Mouse (Mus musculus): ENCODE results near the gene Arhgap23.

GRCm38 (mm10) chr11:97439935-97440334 lies 24.6 kb downstream of the Arhgap23 start:
- TF ChIP-seq POLR2A (IDR thresholded peaks at IDR 0.05; ENCODE audit: low read depth, low read length) = no peak
- TF ChIP-seq CTCF (conservative IDR thresholded peaks at IDR 0.05 in 1 of 2, IDR thresholded peaks at IDR 0.05 in 1 of 2; ENCODE audit: low read depth in 2 of 2, low read length in 2 of 2) = no peak
- TF ChIP-seq USF2 (conservative IDR thresholded peaks at IDR 0.05; ENCODE audit: low read depth, low read length) = no peak
- TF ChIP-seq EP300 (IDR thresholded peaks at IDR 0.05; ENCODE audit: low read length) = no peak
- no peak for TF ChIP-seq ZC3H11A (IDR thresholded peaks at IDR 0.05; ENCODE audit: low read depth, low read length)
